Mouse (Mus musculus) heart, adult 2 months (tissue): ENCODE data around the gene Ascc2.

Source experiments
- CTCF ChIP-seq: fragments of 200-600 bp; IDR thresholded peaks from 2 replicates; pipeline ENCODE4 v1.8.1; 2022; ENCODE audit warnings: antibody characterized with exemption, mild to moderate bottlenecking, moderate library complexity
- EP300 ChIP-seq: fragments of 200-500 bp; IDR thresholded peaks from 2 replicates; pipeline ENCODE4 v1.6.1; 2011; ENCODE audit warnings: low read depth, low read length, control low read depth; ENCODE audit not compliant: insufficient read depth
- POLR2A ChIP-seq: fragments of 200-500 bp; IDR thresholded peaks from 2 replicates; pipeline ENCODE4 v1.6.1; 2011; ENCODE audit warnings: mild to moderate bottlenecking, low read depth, low read length, control low read depth; ENCODE audit not compliant: insufficient read depth

- TF ChIP-seq CTCF: no peak
- no peak for TF ChIP-seq POLR2A
- TF ChIP-seq EP300: no peak
Observed at GRCm38 (mm10) chr11:4602691-4603441, 34.7 kb upstream of the Ascc2 start.
